Mouse (Mus musculus): Measurements from ENCODE around the gene Rps6ka5.

Gene Rps6ka5

GRCm38 (mm10) chr12:100726651-100727050, at the start of gene Rps6ka5:
TSS of gene Rps6ka5 (minus strand) at chr12:100726983.
- DNase-seq = no peak

GRCm38 (mm10) chr12:100775911-100776581, 49.3 kb upstream of the Rps6ka5 start:
- no peak for DNase-seq

GRCm38 (mm10) chr12:100775291-100775690, 48.5 kb upstream of the Rps6ka5 start:
- no peak for DNase-seq

GRCm38 (mm10) chr12:100774756-100775155, 48.0 kb upstream of the Rps6ka5 start:
- no peak for DNase-seq

- no peak for DNase-seq
These were observed 45.6 kb upstream of the Rps6ka5 start for GRCm38 (mm10) chr12:100772230-100772984.

- DNase-seq = no peak
These were observed 44.0 kb upstream of the Rps6ka5 start for GRCm38 (mm10) chr12:100770765-100771164.

GRCm38 (mm10) chr12:100769871-100770270, 43.1 kb upstream of the Rps6ka5 start:
- DNase-seq = no peak

- peak in 1 of 2 experiments; percentile 24 for DNase-seq
These were observed 37.7 kb upstream of the Rps6ka5 start for GRCm38 (mm10) chr12:100764329-100765018.

GRCm38 (mm10) chr12:100762663-100763425, 36.1 kb upstream of the Rps6ka5 start:
- no peak for DNase-seq

GRCm38 (mm10) chr12:100757427-100757826, 30.6 kb upstream of the Rps6ka5 start:
- DNase-seq = no peak

GRCm38 (mm10) chr12:100753716-100754115, 26.9 kb upstream of the Rps6ka5 start:
- DNase-seq = no peak

GRCm38 (mm10) chr12:100752977-100753376, 26.2 kb upstream of the Rps6ka5 start:
- DNase-seq = no peak

- DNase-seq = no peak
These were observed 15.7 kb upstream of the Rps6ka5 start for GRCm38 (mm10) chr12:100742468-100742867.

GRCm38 (mm10) chr12:100740313-100740712, 13.5 kb upstream of the Rps6ka5 start:
- no peak for DNase-seq

- no peak for DNase-seq
These were observed 12.3 kb upstream of the Rps6ka5 start for GRCm38 (mm10) chr12:100739011-100739570.

GRCm38 (mm10) chr12:100738498-100738897, 11.7 kb upstream of the Rps6ka5 start:
- no peak for DNase-seq

- DNase-seq = no peak
These were observed 8.8 kb upstream of the Rps6ka5 start for GRCm38 (mm10) chr12:100735581-100735980.

- no peak for DNase-seq
These were observed 8.4 kb upstream of the Rps6ka5 start for GRCm38 (mm10) chr12:100735156-100735555.

GRCm38 (mm10) chr12:100728646-100729485, 2.1 kb upstream of the Rps6ka5 start:
- peak; percentile 18 to 39 for DNase-seq

- DNase-seq = no peak
These were observed 1.1 kb upstream of the Rps6ka5 start for GRCm38 (mm10) chr12:100727891-100728290.

- DNase-seq = no peak
These were observed 1.4 kb downstream of the Rps6ka5 start for GRCm38 (mm10) chr12:100725458-100725786.
